Mouse (Mus musculus) neural tube, embryonic 13.5 days (tissue): ENCODE results near the gene Zc3h12a. TPM values are rescaled to one million over a fixed set of nuclear protein-coding genes. Genes with fewer than 3 reads are reported as not detected.

Experiments
- ATAC-seq: fragments of 200-750 bp; cut with Nextera tagmentation; 2 replicates; pipeline ENCODE4 v1.8.0; 2017; ENCODE audit warnings: low read depth, mild to moderate bottlenecking, moderate TSS enrichment, moderate library complexity
- H3K27ac ChIP-seq: fragments of 300-500 bp; sonication (generic); replicated peaks from 2 replicates; pipeline ENCODE4 v1.5.1; 2015; ENCODE audit warnings: moderate library complexity, mild to moderate bottlenecking, inconsistent platforms
- H3K27me3 ChIP-seq: fragments of 300-500 bp; sonication (generic); 2 replicates; pipeline ENCODE4 v1.6.1; 2015; ENCODE audit warnings: mild to moderate bottlenecking, inconsistent platforms
- H3K36me3 ChIP-seq: fragments of 300-500 bp; sonication (generic); 2 replicates; pipeline ENCODE4 v1.6.1; 2015; ENCODE audit warnings: mild to moderate bottlenecking, inconsistent platforms
- H3K4me1 ChIP-seq: fragments of 300-500 bp; sonication (generic); replicated peaks from 2 replicates; pipeline ENCODE4 v1.6.1; 2015; ENCODE audit warnings: inconsistent platforms
- H3K4me2 ChIP-seq: fragments of 300-500 bp; sonication (generic); 2 replicates; pipeline ENCODE4 v1.6.1; 2015; ENCODE audit warnings: inconsistent platforms, mild to moderate bottlenecking, moderate library complexity
- H3K4me3 ChIP-seq: fragments of 300-500 bp; sonication (generic); 2 replicates; pipeline ENCODE4 v1.5.1; 2015; ENCODE audit warnings: mild to moderate bottlenecking, inconsistent platforms
- H3K9ac ChIP-seq: fragments of 300-500 bp; sonication (generic); 2 replicates; pipeline ENCODE4 v1.6.1; 2015; ENCODE audit warnings: moderate library complexity, mild to moderate bottlenecking, inconsistent platforms
- H3K9me3 ChIP-seq: fragments of 300-500 bp; sonication (generic); 2 replicates; pipeline ENCODE4 v1.6.1; 2016; ENCODE audit warnings: inconsistent platforms
- WGBS: fragments of 180-500 bp; shearing (Covaris S2); methylation state at CpG from one replicate; pipeline ENCODE4 v1.1.7; 2015; 5-methylcytosine and 5-hydroxymethylcytosine counted together
- polyA plus RNA-seq: library from polyadenylated mRNA; unstranded; fragments of >200 nt; fragmentation: Nextera tagmentation; extraction: Ambion mirVana; gene quantifications from 2 replicates; pipeline ENCODE4 v1.2.1, GENCODE M21; 2015

Gene Zc3h12a
- polyA plus RNA-seq, 1 experiment from 2014 or later = 0.29 TPM

DNA sequence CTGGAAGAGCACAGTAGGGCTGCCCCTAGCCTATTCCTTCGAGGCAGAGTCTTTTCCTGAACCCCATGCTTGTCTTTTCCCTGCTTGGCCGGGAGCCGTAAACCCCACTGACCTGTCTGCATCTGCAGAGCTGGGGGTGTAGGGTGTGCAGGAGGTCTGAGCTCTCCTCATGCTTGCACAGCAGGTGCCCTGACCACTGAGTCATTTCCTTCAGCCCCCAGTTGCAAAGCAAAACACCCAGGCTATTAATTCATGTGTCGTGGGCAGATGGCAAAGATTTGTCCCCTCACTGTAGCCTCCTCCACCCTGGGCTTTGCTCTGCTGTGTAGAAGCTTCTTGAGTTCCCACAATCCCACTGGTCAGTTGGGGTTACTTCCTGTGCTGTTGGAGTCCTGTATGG is 30.2 kb downstream of the Zc3h12a start:
- Histone ChIP-seq H3K4me2 (no peak overlapping the region), H3K27ac (no peak overlapping the region), H3K9me3 (no peaks in the 10 kb centered on the region), H3K36me3 (peaks cover 19% of the 10 kb centered on the region), H3K4me3 (no peak overlapping the region), H3K4me1 (no peaks in the 10 kb centered on the region), H3K9ac (no peak overlapping the region), H3K27me3 (no peaks in the 10 kb centered on the region)
- no peak for ATAC-seq
- WGBS = 79% methylated on average over 4 of the region's 4 CpGs

DNA sequence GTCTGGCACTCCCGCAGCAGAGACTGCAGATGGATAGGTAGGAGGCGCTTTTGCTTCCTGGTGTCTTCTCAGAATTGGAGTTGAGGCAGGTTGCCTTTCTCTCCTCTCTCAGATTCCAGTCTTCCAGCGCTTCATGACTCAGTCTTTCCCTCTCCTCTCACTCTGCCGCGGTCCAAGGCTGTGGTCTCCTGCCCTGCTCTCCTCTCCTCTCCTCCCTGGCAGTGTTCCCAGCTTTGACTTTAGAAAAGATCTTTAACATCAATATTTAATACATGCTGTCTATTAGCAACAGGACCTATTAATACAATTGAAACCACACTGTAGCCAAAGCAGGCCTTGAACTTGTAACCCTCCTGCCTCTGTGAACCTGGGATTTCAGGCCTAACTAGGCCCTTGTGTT is 31.6 kb downstream of the Zc3h12a start:
- H3K27ac ChIP-seq = no peak overlapping the region
- no peak overlapping the region for H3K4me2 ChIP-seq
- ATAC-seq = no peak
- no peak overlapping the region for H3K4me3 ChIP-seq
- no peaks in the 10 kb centered on the region for H3K9me3 ChIP-seq
- WGBS = 92% methylated on average over 5 of the region's 5 CpGs
- no peaks in the 10 kb centered on the region for H3K27me3 ChIP-seq
- H3K4me1 ChIP-seq = no peaks in the 10 kb centered on the region
- peaks cover 27% of the 10 kb centered on the region for H3K36me3 ChIP-seq
- no peak overlapping the region for H3K9ac ChIP-seq

- H3K27me3 ChIP-seq = no peaks in the 10 kb centered on the region
- ATAC-seq = no peak
- H3K4me1 ChIP-seq = no peaks in the 10 kb centered on the region
- H3K27ac ChIP-seq = no peak overlapping the region
- H3K4me3 ChIP-seq = no peak overlapping the region
- no peak overlapping the region for H3K4me2 ChIP-seq
- no peaks in the 10 kb centered on the region for H3K9me3 ChIP-seq
- WGBS = 89% methylated on average over 5 of the region's 5 CpGs
- peaks cover 56% of the 10 kb centered on the region for H3K36me3 ChIP-seq
- H3K9ac ChIP-seq = no peak overlapping the region
Measured at GRCm38 (mm10) chr4:125093031-125093430, 34.6 kb downstream of the Zc3h12a start.

DNA sequence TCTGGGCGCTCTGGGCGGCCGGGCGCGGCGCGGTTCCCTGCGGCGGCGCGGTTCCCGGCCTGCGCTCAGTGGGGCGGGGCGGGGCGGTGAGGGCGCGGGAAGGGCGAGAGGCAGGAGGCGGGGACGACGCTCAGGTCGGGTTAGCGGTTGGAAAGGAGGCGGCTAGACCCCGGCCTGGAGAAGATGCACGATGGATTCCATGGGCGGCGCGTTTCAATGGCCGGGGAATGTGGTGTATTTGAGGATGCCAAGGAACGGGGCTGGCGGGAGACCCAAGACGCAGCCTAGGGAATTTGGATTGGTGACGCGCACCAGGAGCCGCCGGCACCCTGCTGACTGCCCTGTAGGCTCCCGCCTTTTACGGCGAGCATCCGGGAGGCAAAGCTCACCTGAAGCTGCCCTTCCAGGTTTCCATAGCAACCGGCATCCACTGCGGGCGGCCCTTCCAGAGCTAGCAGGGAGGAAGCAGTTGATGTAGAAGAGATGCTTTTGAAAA is 42.2 kb downstream of the Zc3h12a start:
- Histone ChIP-seq H3K4me3 (peak overlapping the region; percentile 85), H3K9me3 (no peaks in the 10 kb centered on the region), H3K4me2 (peak overlapping the region; percentile 82), H3K27me3 (no peaks in the 10 kb centered on the region), H3K9ac (peak overlapping the region; percentile 94), H3K36me3 (peaks cover 35% of the 10 kb centered on the region), H3K27ac (peak overlapping the region; percentile 99), H3K4me1 (peaks cover 25% of the 10 kb centered on the region)
- WGBS = 0% methylated on average over 45 of the region's 45 CpGs
- peak; percentile 94 for ATAC-seq

DNA sequence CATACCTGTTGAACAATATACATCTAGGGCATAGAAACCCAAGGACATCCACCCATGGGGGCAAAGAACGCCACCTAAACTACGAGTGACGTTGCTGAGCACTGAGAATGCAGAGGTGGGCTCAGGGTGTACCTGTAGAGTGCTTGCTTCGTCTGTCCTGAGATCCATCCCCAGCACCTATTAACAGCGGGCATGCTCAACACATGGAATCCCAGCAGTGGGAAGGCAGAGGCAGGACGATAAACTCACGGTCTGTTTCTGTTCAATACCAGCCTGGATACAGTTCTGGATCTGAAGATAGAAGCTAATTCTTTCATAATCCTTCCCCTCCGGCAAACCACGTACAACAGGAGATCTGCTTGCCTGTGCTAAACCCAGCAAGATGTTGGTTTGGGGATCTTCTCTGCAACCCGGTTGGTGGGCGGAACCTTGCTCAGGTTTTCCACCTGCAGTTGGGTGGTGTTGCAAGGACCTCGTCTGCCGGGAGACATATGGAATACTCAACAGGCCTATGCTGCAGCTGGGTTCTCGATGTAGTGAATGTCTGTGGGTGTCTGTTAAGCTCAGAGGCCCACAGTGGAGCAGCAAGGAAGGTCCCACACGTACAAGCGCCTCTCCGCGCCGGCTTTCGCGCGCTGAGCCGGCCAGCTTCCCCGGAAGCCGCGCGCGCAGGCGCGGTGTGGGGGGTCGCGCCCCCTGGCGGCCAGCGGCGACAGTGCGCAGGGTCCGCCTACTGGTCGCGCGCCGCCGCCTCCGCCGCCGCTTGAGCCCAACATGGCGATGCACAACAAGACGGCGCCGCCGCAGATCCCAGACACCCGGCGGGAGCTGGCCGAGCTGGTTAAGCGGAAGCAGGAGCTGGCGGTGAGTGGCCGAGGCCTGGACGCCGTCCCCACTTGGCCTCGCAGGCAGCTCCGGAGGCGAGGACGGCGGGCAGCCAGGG is 43.0 kb downstream of the Zc3h12a start, which contains the start of gene Meaf6:
Meaf6 (plus strand) TSS at position 732 of the 943 bp plus-strand sequence.
- H3K9me3 ChIP-seq = no peaks in the 10 kb centered on the region
- ATAC-seq = peak; percentile 92
- peaks cover 25% of the 10 kb centered on the region for H3K4me1 ChIP-seq
- H3K27ac ChIP-seq = peak within 1 kb of the TSS; percentile 99
- peak within 1 kb of the TSS; percentile 82 for H3K4me2 ChIP-seq
- peaks cover 28% of the 10 kb centered on the region for H3K36me3 ChIP-seq
- H3K27me3 ChIP-seq = no peaks in the 10 kb centered on the region
- H3K9ac ChIP-seq = peak within 1 kb of the TSS; percentile 94
- H3K4me3 ChIP-seq = peak within 1 kb of the TSS; percentile 85
- 1% methylated on average over 63 of the region's 63 CpGs for WGBS

- peaks cover 42% of the 10 kb centered on the region for H3K36me3 ChIP-seq
- ATAC-seq = no peak
- H3K4me3 ChIP-seq = no peak overlapping the region
- no peaks in the 10 kb centered on the region for H3K9me3 ChIP-seq
- H3K9ac ChIP-seq = no peak overlapping the region
- H3K4me2 ChIP-seq = no peak overlapping the region
- no peaks in the 10 kb centered on the region for H3K4me1 ChIP-seq
- no peaks in the 10 kb centered on the region for H3K27me3 ChIP-seq
- WGBS = 93% methylated on average over 2 of the region's 2 CpGs
- H3K27ac ChIP-seq = no peak overlapping the region
Measured at GRCm38 (mm10) chr4:125078698-125079097, 48.9 kb downstream of the Zc3h12a start.

- H3K27ac ChIP-seq = no peak overlapping the region
- no peaks in the 10 kb centered on the region for H3K27me3 ChIP-seq
- H3K4me3 ChIP-seq = no peak overlapping the region
- WGBS = 94% methylated on average over 2 of the region's 2 CpGs
- H3K9me3 ChIP-seq = no peaks in the 10 kb centered on the region
- H3K36me3 ChIP-seq = peaks cover 52% of the 10 kb centered on the region
- H3K4me1 ChIP-seq = no peaks in the 10 kb centered on the region
- ATAC-seq = no peak
- H3K4me2 ChIP-seq = no peak overlapping the region
- H3K9ac ChIP-seq = no peak overlapping the region
Measured at GRCm38 (mm10) chr4:125077700-125078099, 49.9 kb downstream of the Zc3h12a start.

Other genes starting within 250 kb of the Zc3h12a start
- gene Epha10, start 246.9 kb downstream of the Zc3h12a start, polyA plus RNA-seq = 4.7 and 5.3 TPM in 2 replicates
- gene 9930104L06Rik, start 190.8 kb downstream of the Zc3h12a start, polyA plus RNA-seq = 13.3 and 17.1 TPM in 2 replicates
- gene Cdca8, start 188.5 kb downstream of the Zc3h12a start, polyA plus RNA-seq = 30.1 and 38.2 TPM in 2 replicates
- gene Rspo1, start 141.4 kb downstream of the Zc3h12a start, polyA plus RNA-seq = 1.5 and 1.7 TPM in 2 replicates
- gene Gnl2, start 111.3 kb downstream of the Zc3h12a start, polyA plus RNA-seq = 91.6 and 94.2 TPM in 2 replicates
- 0.54 and 0.63 TPM in 2 replicates for gene Dnali1, start 62.1 kb downstream of the Zc3h12a start, polyA plus RNA-seq
- 23.8 and 27.9 TPM in 2 replicates for gene Snip1, start 61.2 kb downstream of the Zc3h12a start, polyA plus RNA-seq
- 150 and 151 TPM in 2 replicates for gene Meaf6, start 42.7 kb downstream of the Zc3h12a start, polyA plus RNA-seq